Mouse (Mus musculus) forebrain, embryonic 12.5 days (tissue): ENCODE measurements at regions not wholly inside any gene's neighbourhood (a gene's known extent, or its start where the extent isn't known, plus 50 kb on each side); places are given as distances from the start of the nearest gene placed in this dataset.
"Not testable (repeated sequence)": the region's sequence is repeated elsewhere in the genome, so short reads cannot be mapped to it uniquely, and the experiment has no call there.

Experiments used
- ATAC-seq: fragments of 200-750 bp; cut with Nextera tagmentation; 2 replicates; pipeline ENCODE4 v1.8.0; 2017; ENCODE audit warnings: moderate TSS enrichment; ENCODE audit not compliant: low FRiP score
- H3K27ac ChIP-seq: fragments of 300-500 bp; sonication (generic); 2 replicates; pipeline ENCODE4 v1.5.1; 2016; ENCODE audit warnings: mild to moderate bottlenecking
- H3K27me3 ChIP-seq: fragments of 300-500 bp; sonication (generic); 2 replicates; pipeline ENCODE4 v1.6.1; 2016; ENCODE audit warnings: mild to moderate bottlenecking
- H3K36me3 ChIP-seq: fragments of 300-500 bp; sonication (generic); replicated peaks from 2 replicates; pipeline ENCODE4 v1.6.1; 2016; ENCODE audit warnings: mild to moderate bottlenecking
- H3K4me1 ChIP-seq: fragments of 300-500 bp; sonication (generic); 2 replicates; pipeline ENCODE4 v1.6.1; 2016
- H3K4me2 ChIP-seq: fragments of 300-500 bp; sonication (generic); 2 replicates; pipeline ENCODE4 v1.6.1; 2016; ENCODE audit warnings: mild to moderate bottlenecking, moderate library complexity
- H3K4me3 ChIP-seq: fragments of 300-500 bp; sonication (generic); replicated peaks from 2 replicates; pipeline ENCODE4 v1.5.1; 2016; ENCODE audit warnings: mild to moderate bottlenecking
- H3K9ac ChIP-seq: fragments of 300-500 bp; sonication (generic); 2 replicates; pipeline ENCODE4 v1.6.1; 2016; ENCODE audit warnings: mild to moderate bottlenecking
- H3K9me3 ChIP-seq: fragments of 300-500 bp; sonication (generic); 2 replicates; pipeline ENCODE4 v1.6.1; 2016
- WGBS: fragments of 180-500 bp; shearing (Covaris S2); methylation state at CpG from one replicate; pipeline ENCODE4 v1.1.7; 2016; 5-methylcytosine and 5-hydroxymethylcytosine counted together

DNA sequence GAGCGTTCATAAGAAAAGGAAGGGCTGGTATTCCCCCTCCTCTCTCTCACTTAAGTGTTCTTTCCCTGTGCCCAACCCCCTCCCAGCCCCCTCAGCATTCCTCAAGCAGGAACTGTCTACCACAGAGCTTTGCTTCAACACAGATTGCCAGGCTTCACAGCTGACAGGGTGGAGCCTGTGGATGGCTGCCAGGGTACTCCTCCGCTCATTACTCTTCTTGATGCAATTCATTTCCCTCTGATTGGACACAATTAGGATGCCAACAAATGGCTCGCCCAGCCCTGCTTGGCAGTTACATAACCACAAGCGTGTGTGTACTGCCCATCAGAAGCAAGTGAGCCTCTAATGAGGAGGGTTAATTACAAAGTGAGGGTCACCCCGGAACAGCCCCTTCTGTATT, 116.5 kb upstream of the Galnt18 start:
- Histone ChIP-seq H3K27me3 (no peaks in the 10 kb centered on the region), H3K4me2 (no peak overlapping the region), H3K9me3 (no peaks in the 10 kb centered on the region; the same call in 1 of the 2 replicates), H3K36me3 (no peaks in the 10 kb centered on the region), H3K4me1 (0 out of 2 replicates have a peak, but pooled peaks cover 7% of the 10 kb centered on the region), H3K4me3 (no peak overlapping the region), H3K9ac (no peak overlapping the region), H3K27ac (no peak overlapping the region)
- 40% methylated on average over 5 of the region's 5 CpGs for WGBS
- ATAC-seq: peak; percentile 94

DNA sequence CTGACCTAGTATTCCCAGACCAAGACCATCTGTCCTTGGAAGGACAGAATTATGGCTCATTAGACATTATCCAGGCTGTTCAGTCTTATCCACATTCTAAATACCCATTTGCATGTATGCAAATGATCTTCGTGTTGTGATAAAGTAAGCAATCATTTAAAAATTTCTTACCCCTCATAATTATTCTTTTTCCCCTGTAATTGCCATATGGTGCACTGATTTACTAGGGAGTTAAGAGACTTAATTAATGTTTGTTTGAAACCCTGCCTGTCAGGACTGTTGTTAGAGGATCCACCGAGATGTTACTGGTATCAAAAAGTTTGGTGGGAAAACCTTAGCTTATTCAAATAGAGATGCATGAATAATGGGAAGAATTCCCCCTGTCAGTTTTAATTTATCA, 103.2 kb upstream of the Galnt18 start:
- WGBS: 68% methylated on average over 2 of the region's 2 CpGs
- Histone ChIP-seq H3K9me3 (no peaks in the 10 kb centered on the region), H3K9ac (no peak overlapping the region), H3K4me1 (no peaks in the 10 kb centered on the region), H3K4me2 (no peak overlapping the region), H3K4me3 (no peak overlapping the region), H3K27ac (no peak overlapping the region), H3K36me3 (no peaks in the 10 kb centered on the region), H3K27me3 (no peaks in the 10 kb centered on the region)
- ATAC-seq: no peak

DNA sequence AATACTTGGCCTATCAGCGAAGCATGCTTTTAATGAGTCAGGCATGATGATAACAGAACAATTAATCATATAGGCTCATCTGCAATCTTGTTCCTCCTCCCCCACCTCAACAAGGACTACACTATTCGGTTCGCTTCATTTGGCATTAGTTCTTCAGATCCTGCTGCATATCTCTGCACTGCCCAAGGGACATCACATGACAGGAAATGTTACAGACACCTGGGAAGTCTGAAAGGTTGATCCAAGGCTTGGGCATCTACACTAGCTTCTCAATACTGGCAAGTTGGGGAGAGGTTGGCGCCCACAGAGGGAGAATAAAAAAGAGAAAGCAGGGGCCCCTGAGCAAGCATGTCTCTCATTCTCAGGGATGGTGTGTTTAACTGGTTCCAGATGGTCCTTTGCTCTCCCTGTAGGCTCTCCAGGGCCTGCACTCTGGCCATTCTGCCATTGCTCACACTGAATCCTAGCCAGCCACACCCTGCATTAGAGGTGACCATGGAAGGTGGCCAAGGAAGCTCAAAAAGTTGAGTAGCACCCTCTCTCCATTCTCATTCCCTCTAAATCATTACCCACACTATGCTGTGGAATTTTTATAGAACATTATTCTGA, 100.4 kb upstream of the Galnt18 start:
- H3K27ac ChIP-seq: no peak overlapping the region
- no peak for ATAC-seq
- H3K36me3 ChIP-seq: no peaks in the 10 kb centered on the region
- no peak overlapping the region for H3K4me2 ChIP-seq
- H3K4me3 ChIP-seq: no peak overlapping the region
- H3K27me3 ChIP-seq: no peaks in the 10 kb centered on the region
- no peaks in the 10 kb centered on the region for H3K9me3 ChIP-seq
- H3K9ac ChIP-seq: no peak overlapping the region
- no peaks in the 10 kb centered on the region for H3K4me1 ChIP-seq
- 82% methylated on average over 4 of the region's 4 CpGs for WGBS

DNA sequence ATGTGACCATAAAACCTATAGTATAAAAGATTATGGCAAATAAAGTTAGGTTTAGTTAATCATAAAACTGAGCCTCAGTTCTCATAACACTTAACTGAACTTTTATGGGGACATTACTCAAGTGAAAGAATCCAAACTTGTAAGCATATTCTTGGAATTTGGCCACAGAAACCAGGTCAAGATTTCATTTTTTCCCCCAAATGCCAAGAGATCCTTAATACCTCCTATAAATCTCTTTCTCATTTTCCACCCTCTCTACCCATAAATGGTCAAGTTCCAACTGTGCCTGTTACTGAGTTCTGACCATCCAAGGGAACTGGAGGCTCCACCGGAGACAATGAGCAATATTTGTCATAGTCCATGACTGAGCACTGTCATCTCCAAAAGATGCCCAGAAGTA, 97.8 kb upstream of the Galnt18 start:
- Histone ChIP-seq H3K9ac (no peak overlapping the region), H3K4me1 (no peaks in the 10 kb centered on the region), H3K9me3 (no peaks in the 10 kb centered on the region), H3K4me2 (no peak overlapping the region), H3K27me3 (no peaks in the 10 kb centered on the region), H3K36me3 (no peaks in the 10 kb centered on the region), H3K27ac (no peak overlapping the region), H3K4me3 (no peak overlapping the region)
- 95% methylated on average over 1 of the region's 1 CpGs for WGBS
- ATAC-seq: no peak

DNA sequence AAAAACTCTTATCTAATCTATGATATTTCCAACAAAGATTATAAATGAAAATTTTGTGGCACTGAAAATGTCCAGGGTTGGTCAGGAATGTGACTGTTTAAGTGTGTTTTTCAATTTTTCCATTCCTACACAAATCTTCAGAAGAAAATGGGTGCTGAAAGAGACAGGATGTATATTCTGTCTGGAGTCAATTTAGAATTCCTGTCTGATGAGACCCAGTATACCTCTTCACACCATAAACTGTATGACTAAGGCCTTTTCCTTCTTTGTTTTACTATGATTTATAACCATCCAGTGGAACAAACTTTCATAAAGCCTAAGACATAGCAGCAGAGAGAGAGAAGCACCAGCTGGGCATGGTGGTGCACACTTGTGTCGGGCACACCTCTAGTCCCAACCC, 96.2 kb upstream of the Galnt18 start:
- Histone ChIP-seq H3K36me3 (no peaks in the 10 kb centered on the region), H3K4me2 (no peak overlapping the region), H3K4me1 (no peaks in the 10 kb centered on the region), H3K27me3 (no peaks in the 10 kb centered on the region), H3K4me3 (no peak overlapping the region), H3K9me3 (no peaks in the 10 kb centered on the region), H3K9ac (no peak overlapping the region), H3K27ac (no peak overlapping the region)
- WGBS: 83% methylated on average over 1 of the region's 1 CpGs
- no peak for ATAC-seq

DNA sequence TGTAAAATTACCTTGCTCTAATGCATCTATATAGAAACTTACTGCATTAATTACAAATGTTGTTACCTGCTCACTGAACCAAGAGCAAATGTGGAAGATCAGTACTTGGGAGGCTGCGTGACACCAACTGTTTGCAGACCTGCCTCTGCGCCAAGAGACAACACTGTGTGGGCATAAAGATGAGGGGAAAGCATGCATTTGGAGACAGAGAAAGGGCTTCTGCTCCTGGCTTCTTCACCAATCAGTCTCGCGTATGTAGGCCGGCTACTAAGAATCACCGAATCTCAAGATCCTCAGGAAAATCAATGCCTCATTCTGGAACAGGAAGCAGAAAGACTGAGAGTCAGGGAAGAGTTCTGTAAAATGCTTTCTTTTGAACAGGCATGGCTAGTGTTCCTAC, 89.6 kb upstream of the Galnt18 start:
- 93% methylated on average over 6 of the region's 6 CpGs for WGBS
- no peak overlapping the region for H3K27ac ChIP-seq
- H3K9ac ChIP-seq: no peak overlapping the region
- no peak overlapping the region for H3K4me3 ChIP-seq
- no peaks in the 10 kb centered on the region for H3K9me3 ChIP-seq
- no peak overlapping the region for H3K4me2 ChIP-seq
- H3K4me1 ChIP-seq: no peaks in the 10 kb centered on the region
- H3K27me3 ChIP-seq: no peaks in the 10 kb centered on the region
- no peaks in the 10 kb centered on the region for H3K36me3 ChIP-seq
- no peak for ATAC-seq

DNA sequence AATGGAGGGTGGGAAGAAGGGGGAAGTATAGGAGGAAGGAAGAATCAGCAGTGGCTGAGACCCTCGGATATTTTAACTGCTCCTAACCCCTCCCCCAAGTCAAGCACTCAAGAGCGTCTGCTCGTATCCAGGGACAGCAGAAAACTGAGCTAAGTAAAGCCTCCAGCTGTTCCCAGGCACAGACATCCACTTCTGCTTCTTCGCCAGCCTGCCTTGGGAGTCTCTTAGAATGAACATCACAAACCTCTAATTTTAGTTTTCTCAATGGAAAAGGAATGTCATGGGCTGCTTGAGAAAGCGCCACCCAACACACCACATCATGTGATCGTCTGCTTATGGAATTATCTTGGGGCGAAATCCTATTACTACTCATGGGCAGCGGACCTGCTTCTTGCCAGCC, 83.3 kb upstream of the Galnt18 start:
- no peaks in the 10 kb centered on the region for H3K9me3 ChIP-seq
- H3K9ac ChIP-seq: no peak overlapping the region
- H3K27ac ChIP-seq: no peak overlapping the region
- no peak for ATAC-seq
- no peak overlapping the region for H3K4me3 ChIP-seq
- H3K4me1 ChIP-seq: no peaks in the 10 kb centered on the region
- no peaks in the 10 kb centered on the region for H3K27me3 ChIP-seq
- WGBS: 68% methylated on average over 8 of the region's 8 CpGs
- H3K4me2 ChIP-seq: no peak overlapping the region
- no peaks in the 10 kb centered on the region for H3K36me3 ChIP-seq

DNA sequence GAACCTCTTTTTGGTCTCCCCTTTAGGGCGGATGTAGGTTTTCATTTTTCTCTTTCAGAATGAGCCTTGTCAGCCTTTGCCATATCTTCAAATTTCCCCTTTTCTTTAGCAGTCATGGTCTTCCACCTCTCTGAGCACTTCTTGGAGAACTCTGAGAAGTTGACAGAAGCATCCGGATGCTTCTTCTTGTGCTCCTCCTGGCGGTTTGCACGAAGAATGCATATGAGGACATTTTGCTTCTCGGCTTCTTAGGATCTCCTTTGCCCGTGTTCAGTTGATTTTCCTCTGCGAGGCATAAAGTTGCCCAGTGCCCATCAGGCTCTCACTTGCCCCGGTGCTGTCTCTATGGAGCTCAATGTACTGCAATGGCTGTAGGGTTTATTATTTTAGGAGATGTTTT, 78.5 kb upstream of the Galnt18 start:
- H3K9ac ChIP-seq, H3K27ac ChIP-seq, ATAC-seq, H3K4me2 ChIP-seq, H3K4me1 ChIP-seq, H3K4me3 ChIP-seq, H3K9me3 ChIP-seq, H3K27me3 ChIP-seq, H3K36me3 ChIP-seq: not testable (repeated sequence)
- 87% methylated on average over 8 of the region's 8 CpGs for WGBS

DNA sequence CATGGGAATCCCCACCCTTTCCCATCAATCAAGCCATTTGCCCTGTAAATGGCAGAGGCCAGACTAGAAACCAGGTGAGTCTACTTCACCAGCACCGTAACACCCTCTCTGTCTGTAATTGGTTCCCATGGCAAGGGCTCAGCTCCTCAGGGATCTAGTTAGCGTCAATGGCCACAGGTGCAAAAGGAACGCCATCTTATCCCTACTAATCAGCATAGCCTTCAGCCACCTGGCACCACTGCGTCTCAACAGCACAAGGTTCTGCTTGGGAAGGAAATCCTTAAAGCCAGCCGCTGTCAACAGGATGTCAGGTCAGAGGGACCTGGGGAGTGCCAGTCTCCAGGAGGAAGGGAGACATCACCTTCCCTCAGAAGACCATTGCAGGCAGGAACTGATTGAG, 77.2 kb upstream of the Galnt18 start:
- 71% methylated on average over 5 of the region's 5 CpGs for WGBS
- no peak overlapping the region for H3K27ac ChIP-seq
- no peaks in the 10 kb centered on the region for H3K27me3 ChIP-seq

DNA sequence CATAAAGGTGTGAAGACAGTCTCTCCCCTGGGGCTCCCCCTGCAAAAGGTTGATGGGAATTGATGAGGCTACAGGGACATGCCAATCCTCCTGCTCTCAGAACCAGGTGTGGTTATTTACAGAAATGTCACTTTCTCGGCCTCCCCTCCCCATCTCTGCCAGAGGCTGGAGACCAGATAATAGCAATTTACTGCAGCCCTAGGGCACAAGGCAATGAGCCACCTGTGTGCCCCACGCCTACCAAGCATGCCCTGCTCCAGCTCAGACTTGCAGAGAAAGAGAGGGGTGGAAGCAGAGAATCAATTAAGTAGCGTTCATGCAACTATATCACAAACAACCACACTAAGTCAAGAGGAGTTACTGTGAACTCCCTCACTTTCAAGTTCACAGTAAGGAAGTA, 75.5 kb upstream of the Galnt18 start:
- Histone ChIP-seq H3K27me3 (no peaks in the 10 kb centered on the region), H3K36me3 (no peaks in the 10 kb centered on the region), H3K4me1 (no peaks in the 10 kb centered on the region), H3K4me3 (no peak overlapping the region), H3K4me2 (no peak overlapping the region), H3K9me3 (no peaks in the 10 kb centered on the region), H3K9ac (no peak overlapping the region), H3K27ac (no peak overlapping the region)
- no peak for ATAC-seq
- 84% methylated on average over 3 of the region's 3 CpGs for WGBS

More for the DNA sequence above, 77.2 kb upstream of the Galnt18 start:
- H3K4me2 ChIP-seq: no peak overlapping the region
- no peak overlapping the region for H3K4me3 ChIP-seq
- H3K4me1 ChIP-seq: no peaks in the 10 kb centered on the region
- ATAC-seq: peak; percentile 73
- no peaks in the 10 kb centered on the region for H3K36me3 ChIP-seq
- H3K9me3 ChIP-seq: no peaks in the 10 kb centered on the region
- no peak overlapping the region for H3K9ac ChIP-seq

DNA sequence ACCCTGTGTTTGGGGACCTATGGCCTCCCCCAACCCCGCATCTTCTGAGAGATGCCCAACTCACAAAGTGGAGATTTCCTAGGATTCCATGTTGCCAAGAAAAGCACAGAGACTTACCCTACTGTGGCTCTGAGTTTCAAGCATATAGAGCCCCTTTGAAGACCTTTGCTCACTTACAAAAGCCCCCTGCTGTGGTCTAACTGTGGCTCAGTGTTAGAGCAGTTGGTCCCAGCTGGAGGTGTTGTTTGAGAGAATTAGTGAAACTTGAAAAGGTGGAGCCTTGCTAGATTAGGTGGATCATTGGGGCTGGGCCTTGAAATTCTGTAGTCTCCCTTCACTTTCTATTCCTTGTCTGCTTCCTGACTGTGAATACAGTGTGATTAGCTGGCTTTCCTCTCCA, 66.6 kb upstream of the Galnt18 start:
- 30% methylated on average over 1 of the region's 1 CpGs for WGBS

DNA sequence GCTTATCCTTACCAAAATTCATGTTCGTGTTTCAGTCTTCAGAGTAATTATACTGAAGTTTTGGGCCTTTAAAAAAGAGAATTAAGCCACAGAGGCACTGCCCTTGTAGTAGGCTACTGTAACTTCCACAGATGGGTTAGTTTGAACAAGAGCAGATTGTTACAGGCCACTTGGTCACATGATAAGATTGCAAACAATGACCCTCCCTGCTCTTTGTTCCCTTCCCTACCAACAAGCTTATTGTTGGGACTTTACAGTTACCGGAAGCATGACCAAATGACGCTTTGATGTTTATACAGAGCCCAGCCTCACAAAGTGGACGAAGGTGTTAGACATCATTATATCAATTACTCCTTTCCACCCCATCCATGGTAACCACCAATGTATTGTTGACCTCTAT, 63.9 kb upstream of the Galnt18 start:
- H3K27me3 ChIP-seq: no peaks in the 10 kb centered on the region
- no peaks in the 10 kb centered on the region for H3K4me1 ChIP-seq
- no peak overlapping the region for H3K27ac ChIP-seq
- ATAC-seq: no peak
- H3K9ac ChIP-seq: no peak overlapping the region
- 85% methylated on average over 4 of the region's 4 CpGs for WGBS
- H3K36me3 ChIP-seq: no peaks in the 10 kb centered on the region
- H3K4me2 ChIP-seq: no peak overlapping the region
- H3K4me3 ChIP-seq: no peak overlapping the region
- H3K9me3 ChIP-seq: no peaks in the 10 kb centered on the region; the same call in 1 of the 2 replicates

More for the DNA sequence above, 66.6 kb upstream of the Galnt18 start:
- H3K36me3 ChIP-seq: no peaks in the 10 kb centered on the region
- no peaks in the 10 kb centered on the region for H3K4me1 ChIP-seq
- no peaks in the 10 kb centered on the region; the same call in 1 of the 2 replicates for H3K9me3 ChIP-seq
- no peak overlapping the region for H3K9ac ChIP-seq
- H3K4me2 ChIP-seq: no peak overlapping the region
- H3K27me3 ChIP-seq: no peaks in the 10 kb centered on the region
- H3K4me3 ChIP-seq: no peak overlapping the region
- ATAC-seq: no peak
- H3K27ac ChIP-seq: no peak overlapping the region

DNA sequence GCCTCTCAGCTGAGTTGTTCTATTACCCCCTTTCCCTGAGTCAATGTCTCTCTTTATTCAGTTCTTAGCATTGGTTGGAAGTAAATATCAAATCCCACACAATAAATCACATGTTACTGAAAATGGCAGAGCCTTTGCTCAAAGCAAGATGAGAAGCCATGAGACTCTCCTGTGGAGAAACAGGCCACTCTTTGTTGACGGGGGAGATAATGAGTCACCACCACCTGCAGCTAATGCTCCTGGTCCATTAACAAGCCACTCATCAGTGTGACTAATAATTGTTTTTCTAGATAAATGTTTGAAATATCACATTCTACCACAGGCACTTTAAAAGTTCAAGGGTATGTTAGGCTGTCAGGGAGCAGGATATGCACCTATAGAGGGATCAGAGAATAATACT, 61.0 kb upstream of the Galnt18 start:
- no peak overlapping the region for H3K4me2 ChIP-seq
- H3K4me3 ChIP-seq: no peak overlapping the region
- no peaks in the 10 kb centered on the region for H3K36me3 ChIP-seq
- H3K4me1 ChIP-seq: peaks cover 2% of the 10 kb centered on the region; the same call in 1 of the 2 replicates
- 81% methylated on average over 1 of the region's 1 CpGs for WGBS
- no peak overlapping the region for H3K9ac ChIP-seq
- H3K9me3 ChIP-seq: no peaks in the 10 kb centered on the region; the same call in 1 of the 2 replicates
- no peak for ATAC-seq
- H3K27me3 ChIP-seq: no peaks in the 10 kb centered on the region
- no peak overlapping the region for H3K27ac ChIP-seq
